Mouse (Mus musculus) lung, adult 2 months (tissue): ENCODE results near the gene Cmtm3.

ENCODE experiments used
- CTCF ChIP-seq: fragments of 200-500 bp; IDR thresholded peaks from 2 replicates; pipeline ENCODE4 v1.5.1; 2011; ENCODE audit warnings: mild to moderate bottlenecking, low read length, control low read depth; ENCODE audit not compliant: insufficient read depth
- POLR2A ChIP-seq: fragments of 200-500 bp; IDR thresholded peaks from 2 replicates; pipeline ENCODE4 v1.6.1; 2011; ENCODE audit warnings: low read depth, mild to moderate bottlenecking, control low read depth, low read length, borderline replicate concordance; ENCODE audit errors: extremely low read depth

DNA sequence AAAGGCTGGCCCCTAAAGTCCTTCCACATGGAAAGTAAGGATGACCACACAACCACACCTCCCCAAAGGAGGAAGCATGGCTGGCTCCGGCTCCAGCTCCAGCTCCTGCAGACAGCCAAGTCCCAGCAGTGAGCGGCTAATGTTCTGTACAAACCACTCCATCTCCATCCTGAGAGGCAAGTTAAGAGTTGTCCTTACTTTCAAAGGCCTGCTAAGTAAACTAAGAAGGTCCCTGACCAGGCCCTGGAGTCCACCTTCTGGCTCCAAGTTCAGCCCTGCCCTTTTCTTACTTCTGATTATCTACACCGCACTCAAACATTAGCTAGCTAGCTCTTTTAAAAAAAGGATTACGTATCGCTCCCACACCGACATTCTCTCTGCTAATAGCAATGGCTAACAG, 54.6 kb downstream of the Cmtm3 start:
- TF ChIP-seq POLR2A (no peak), CTCF (no peak)
